Mouse (Mus musculus) limb, embryonic 12.5 days (tissue): Measurements from ENCODE around the gene Lrrn4. TPM values are rescaled to one million over a fixed set of nuclear protein-coding genes. Genes with fewer than 3 reads are reported as not detected.

Experiments
- ATAC-seq: fragments of 200-750 bp; cut with Nextera tagmentation; 2 replicates; pipeline ENCODE4 v1.8.0; 2017; ENCODE audit warnings: low read depth, moderate TSS enrichment; ENCODE audit not compliant: insufficient number of reproducible peaks, insufficient read depth, low FRiP score, low TSS enrichment
- H3K27ac ChIP-seq: fragments of 300-500 bp; sonication (generic); 2 replicates; pipeline ENCODE4 v1.5.1; 2016; ENCODE audit warnings: mild to moderate bottlenecking, moderate library complexity
- H3K27me3 ChIP-seq: fragments of 300-500 bp; sonication (generic); 2 replicates; pipeline ENCODE4 v1.6.1; 2016; ENCODE audit warnings: mild to moderate bottlenecking, moderate library complexity
- H3K36me3 ChIP-seq: fragments of 300-500 bp; sonication (generic); 2 replicates; pipeline ENCODE4 v1.6.1; 2016; ENCODE audit warnings: mild to moderate bottlenecking, moderate library complexity
- H3K4me1 ChIP-seq: fragments of 300-500 bp; sonication (generic); replicated peaks from 2 replicates; pipeline ENCODE4 v1.6.1; 2016
- H3K4me2 ChIP-seq: fragments of 300-500 bp; sonication (generic); 2 replicates; pipeline ENCODE4 v1.6.1; 2016; ENCODE audit warnings: mild to moderate bottlenecking, moderate library complexity
- H3K4me3 ChIP-seq: fragments of 300-500 bp; sonication (generic); replicated peaks from 2 replicates; pipeline ENCODE4 v1.5.1; 2016; ENCODE audit warnings: mild to moderate bottlenecking
- H3K9ac ChIP-seq: fragments of 300-500 bp; sonication (generic); replicated peaks from 2 replicates; pipeline ENCODE4 v1.6.1; 2016; ENCODE audit warnings: mild to moderate bottlenecking, moderate library complexity
- H3K9me3 ChIP-seq: fragments of 300-500 bp; sonication (generic); 2 replicates; pipeline ENCODE4 v1.6.1; 2016; ENCODE audit warnings: mild to moderate bottlenecking, moderate library complexity
- WGBS: fragments of 180-500 bp; shearing (Covaris S2); methylation state at CpG from one replicate; pipeline ENCODE4 v1.1.7; 2016; 5-methylcytosine and 5-hydroxymethylcytosine counted together
- polyA plus RNA-seq: library from polyadenylated mRNA; unstranded; fragments of >200 nt; fragmentation: Nextera tagmentation; extraction: Ambion mirVana; gene quantifications from 2 replicates; pipeline ENCODE4 v1.2.1, GENCODE M21; 2016

Lrrn4 gene
- polyA plus RNA-seq, 1 experiment from 2014 or later = 0.23 TPM

- Histone ChIP-seq H3K9me3 (no peaks in the 10 kb centered on the region), H3K27ac (no peak overlapping the region), H3K36me3 (peaks cover 43% of the 10 kb centered on the region), H3K9ac (no peak overlapping the region), H3K4me3 (no peak overlapping the region), H3K27me3 (no peaks in the 10 kb centered on the region), H3K4me1 (no peaks in the 10 kb centered on the region), H3K4me2 (no peak overlapping the region)
- 92% methylated on average over 4 of the region's 4 CpGs for WGBS
- no peak for ATAC-seq
These were observed 39.6 kb downstream of the Lrrn4 start for GRCm38 (mm10) chr2:132841071-132841470.

Other genes with a start within 250 kb of the Lrrn4 start
- 18.2 and 19.9 TPM in 2 replicates for gene Shld1, start 194.0 kb downstream of the Lrrn4 start, polyA plus RNA-seq
- 0.11 and 0.35 TPM in 2 replicates for gene Chgb, start 99.6 kb downstream of the Lrrn4 start, polyA plus RNA-seq
- 34.1 and 38.7 TPM in 2 replicates for gene Trmt6, start 64.8 kb downstream of the Lrrn4 start, polyA plus RNA-seq
- 22.1 and 23.3 TPM in 2 replicates for gene Mcm8, start 64.8 kb downstream of the Lrrn4 start, polyA plus RNA-seq
- 26.9 and 31.9 TPM in 2 replicates for gene Crls1, start 34.2 kb downstream of the Lrrn4 start, polyA plus RNA-seq
- 12.5 and 18.6 TPM in 2 replicates for gene Fermt1, start 65.0 kb upstream of the Lrrn4 start, polyA plus RNA-seq